Mouse (Mus musculus): ENCODE data around the gene Tifab.

- TF ChIP-seq TAL1 (IDR thresholded peaks at IDR 0.05; ENCODE audit: low read length): no peak
- TF ChIP-seq GATA1 (IDR thresholded peaks at IDR 0.05; ENCODE audit: low read length): no peak
Measured at GRCm38 (mm10) chr13:56172106-56172505, 6.6 kb downstream of the Tifab start.

All from erythroblast, embryonic 14.5 days (primary cell).